Mouse (Mus musculus): ENCODE measurements around the gene Proz.

The Proz gene

GRCm38 (mm10) chr8:13107990-13108638 lies 47.4 kb downstream of the Proz start:
- DNase-seq: no peak

GRCm38 (mm10) chr8:13108967-13109366 lies 48.3 kb downstream of the Proz start:
- no peak for DNase-seq

GRCm38 (mm10) chr8:13109416-13109960 lies 48.8 kb downstream of the Proz start:
- no peak for DNase-seq

DNA sequence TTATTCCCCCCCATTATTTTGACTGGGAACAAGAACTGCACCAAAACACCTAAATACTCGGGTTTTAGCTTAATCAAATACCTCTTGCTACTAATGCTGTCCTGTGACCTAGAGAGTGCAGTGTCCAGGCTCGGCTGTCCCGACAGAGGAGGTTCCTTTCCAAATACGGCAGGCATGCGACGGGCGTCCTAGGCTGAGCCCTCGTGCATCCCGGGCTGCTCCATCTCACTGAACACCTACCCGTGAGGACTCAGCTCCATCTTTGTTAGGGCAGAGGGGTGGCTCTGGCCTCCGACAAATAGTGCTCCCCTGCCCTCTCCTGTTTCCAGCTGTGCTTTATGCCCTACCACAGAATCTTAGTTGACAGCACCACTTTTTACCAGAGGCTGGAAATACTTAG lies 51.2 kb downstream of the Proz start:
- DNase-seq: no peak

DNA sequence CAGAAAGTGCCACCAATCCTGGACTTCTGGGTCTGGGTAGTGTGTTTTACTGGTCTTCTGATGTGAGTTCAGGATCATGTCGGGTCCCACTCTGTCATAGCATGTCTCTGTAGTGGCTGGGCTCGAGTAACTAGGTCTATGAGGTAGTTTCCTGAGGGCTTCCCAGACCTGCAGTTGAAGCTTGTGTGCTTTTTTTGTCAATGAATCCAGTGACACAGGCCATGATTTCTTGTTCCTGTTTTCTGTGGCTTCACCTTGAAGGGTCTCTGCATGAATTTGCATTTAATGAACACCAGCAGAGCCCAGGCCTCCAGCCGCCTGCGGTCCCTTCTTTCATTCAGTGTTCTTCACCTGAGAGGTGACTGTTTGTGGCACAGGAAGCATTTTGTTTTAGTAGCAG lies 52.5 kb downstream of the Proz start:
- no peak for DNase-seq

- no peak for DNase-seq
These were observed 56.4 kb downstream of the Proz start for GRCm38 (mm10) chr8:13117096-13117495.

DNA sequence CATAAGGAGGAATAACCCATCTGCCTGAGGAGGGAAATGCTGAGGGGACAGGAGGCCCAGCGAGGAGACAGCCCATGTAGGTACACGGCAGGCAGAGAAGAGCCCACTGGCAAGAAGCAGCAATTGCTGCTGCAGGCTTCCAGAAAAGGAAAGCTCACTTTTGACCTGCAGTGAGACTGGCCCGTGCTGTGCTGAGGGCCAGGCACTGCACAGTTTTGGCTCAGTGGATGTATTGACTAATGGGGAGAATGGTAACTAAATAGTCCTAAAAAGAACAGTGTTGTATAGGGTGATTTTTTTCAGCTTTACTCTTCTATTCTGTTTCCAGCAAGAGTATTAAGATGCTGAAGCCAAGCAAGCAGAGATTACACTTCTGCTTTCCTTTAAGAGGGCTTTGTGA lies 57.8 kb downstream of the Proz start:
- DNase-seq: no peak

GRCm38 (mm10) chr8:13120882-13121665 lies 60.4 kb downstream of the Proz start:
- DNase-seq: no peak

DNA sequence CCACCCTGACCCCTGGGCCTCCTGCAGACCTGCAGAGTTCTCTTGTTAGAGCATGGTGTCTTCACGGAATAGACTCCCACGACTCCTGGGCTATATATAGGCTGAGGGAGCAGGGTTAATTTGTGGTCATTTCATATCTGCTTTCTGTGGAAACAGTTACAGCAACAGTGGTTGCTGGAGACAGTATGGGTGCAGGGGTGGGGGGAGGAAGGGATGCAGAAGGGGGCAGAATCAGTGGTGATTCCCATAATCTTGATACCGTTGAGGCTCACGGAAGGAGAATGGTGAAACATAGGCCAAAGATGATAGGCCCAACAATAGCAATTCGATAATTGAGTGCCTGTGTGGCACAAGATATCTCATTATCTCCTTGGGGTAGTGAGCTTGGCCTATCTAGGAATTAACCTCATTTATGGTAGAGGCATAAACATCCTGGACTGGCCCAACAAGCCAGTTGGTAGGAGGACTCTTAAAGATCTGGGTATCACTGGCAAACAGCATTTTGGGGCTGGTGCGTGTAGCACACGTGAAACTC lies 62.2 kb downstream of the Proz start:
- no peak for DNase-seq

GRCm38 (mm10) chr8:13124897-13125296 lies 64.2 kb downstream of the Proz start:
- no peak for DNase-seq
